Mouse (Mus musculus) MEL (cell line): ENCODE data around the gene Iqschfp.

Experiments
- CTCF ChIP-seq, 3 experiments: IDR thresholded peaks in 2 of 3; conservative IDR thresholded peaks in 1 of 3; 2 replicates each; pipeline ENCODE4 v1.5.1; 2011 to 2012; ENCODE audit warnings: low read length in 3 of 3, low read depth in 2 of 3, mild to moderate bottlenecking in 2 of 3, improper control_type of control experiment in 1 of 3, inconsistent platforms in 1 of 3, mixed read lengths in 1 of 3, moderate library complexity in 1 of 3; ENCODE audit not compliant: control insufficient read depth in 1 of 3, insufficient read depth in 1 of 3, poor library complexity in 1 of 3, severe bottlenecking in 1 of 3
- ELF1 ChIP-seq: IDR thresholded peaks from 2 replicates; pipeline ENCODE4 v1.6.1; 2014; ENCODE audit warnings: low read depth, mild to moderate bottlenecking, inconsistent platforms, low read length, improper control_type of control experiment, moderate library complexity
- EP300 ChIP-seq, 2 experiments: IDR thresholded peaks; 2 replicates each; pipeline ENCODE4 v1.6.1; 2011; ENCODE audit warnings: improper control_type of control experiment in 2 of 2, low read length in 2 of 2, low read depth in 1 of 2, mild to moderate bottlenecking in 1 of 2
- MAX ChIP-seq: IDR thresholded peaks from 2 replicates; pipeline ENCODE4 v1.6.1; 2011; ENCODE audit warnings: low read length, improper control_type of control experiment
- MAZ ChIP-seq: IDR thresholded peaks from 2 replicates; pipeline ENCODE4 v1.6.1; 2012; ENCODE audit warnings: low read depth, mild to moderate bottlenecking, inconsistent platforms, low read length, improper control_type of control experiment
- POLR2A ChIP-seq, 2 experiments: IDR thresholded peaks; 2 replicates each; pipeline ENCODE4 v1.6.1; 2011 to 2012; ENCODE audit warnings: low read length in 2 of 2, mild to moderate bottlenecking in 2 of 2, control low read depth in 1 of 2, improper control_type of control experiment in 1 of 2, low read depth in 1 of 2, moderate library complexity in 1 of 2; ENCODE audit not compliant: control insufficient read depth in 1 of 2, insufficient read depth in 1 of 2, poor library complexity in 1 of 2
- POLR2AphosphoS2 ChIP-seq: IDR thresholded peaks from 2 replicates; pipeline ENCODE4 v1.6.1; 2011; ENCODE audit warnings: low read length, improper control_type of control experiment
- ZC3H11A ChIP-seq: IDR thresholded peaks from 2 replicates; pipeline ENCODE4 v1.6.1; 2012; ENCODE audit warnings: low read depth, mild to moderate bottlenecking, inconsistent platforms, low read length, improper control_type of control experiment

- no peak; the same call in 1 of the 2 replicates for TF ChIP-seq MAZ
- peak; percentile 45 to 49; a peak in 2 of 4 replicates for TF ChIP-seq POLR2A (IDR thresholded peaks at IDR 0.05; ENCODE audit: control insufficient read depth in 1 of 2, insufficient read depth in 1 of 2, low read depth in 1 of 2, low read length in 2 of 2, poor library complexity in 1 of 2)
- peak; percentile 59; the same call in 1 of the 2 replicates for TF ChIP-seq POLR2AphosphoS2
- no peak for TF ChIP-seq ELF1
- no peak for TF ChIP-seq CTCF (IDR thresholded peaks at IDR 0.05 in 2 of 3, conservative IDR thresholded peaks at IDR 0.05 in 1 of 3; ENCODE audit: control insufficient read depth in 1 of 3, insufficient read depth in 1 of 3, low read depth in 2 of 3, low read length in 3 of 3, poor library complexity in 1 of 3, severe bottlenecking in 1 of 3)
- 0 out of 2 replicates have a peak, but pooled peaks have one; percentile 7 for TF ChIP-seq MAX
- TF ChIP-seq EP300 (IDR thresholded peaks at IDR 0.05; ENCODE audit: low read depth in 1 of 2, low read length in 2 of 2), result no peak
- no peak for TF ChIP-seq ZC3H11A
These were observed 601.7 kb downstream of the Iqschfp start for GRCm38 (mm10) chr3:68493586-68494295.
